Mouse (Mus musculus): Measurements from ENCODE around the gene Fat3. TPM values are rescaled to one million over a fixed set of nuclear protein-coding genes. Genes with fewer than 3 reads are reported as not detected.

The Fat3 gene
- polyA plus RNA-seq, 1 experiment from 2014 or later, result 0.93 TPM

- no peaks in the 10 kb centered on the region for H3K9me3 ChIP-seq (ENCODE audit: control insufficient read depth, low read length)
- 78% methylated on average over 2 of the region's 2 CpGs for WGBS
- DNase-seq (ENCODE audit: low spot score) (no peak), ATAC-seq (ENCODE audit: low FRiP score, low TSS enrichment) (no peak)
- TF ChIP-seq CTCF (IDR thresholded peaks at IDR 0.05; ENCODE audit: low read depth) (no peak), EP300 (optimal IDR thresholded peaks at IDR 0.05) (no peak)
- no peak overlapping the region for H3K4me2 ChIP-seq (replicated peaks; ENCODE audit: low read depth)
- no peaks in the 10 kb centered on the region for H3K27me3 ChIP-seq (ENCODE audit: control insufficient read depth, insufficient read depth, low read length)
- no peaks in the 10 kb centered on the region for H3K36me3 ChIP-seq (ENCODE audit: control insufficient read depth, insufficient read depth, low read length)
- H3K4me1 ChIP-seq (replicated peaks; ENCODE audit: control insufficient read depth, insufficient read depth), result no peaks in the 10 kb centered on the region
- peak overlapping the region; percentile 45; the same call in 1 of the 2 replicates for H3K27ac ChIP-seq (replicated peaks)
- no peak overlapping the region for H3K4me3 ChIP-seq (ENCODE audit: low read depth, low read length)
- no peak overlapping the region for H3K9ac ChIP-seq (ENCODE audit: low read length)
Measured at GRCm38 (mm10) chr9:16305396-16306086, 195.5 kb downstream of the Fat3 start.

GRCm38 (mm10) chr9:16304949-16305348, 196.1 kb downstream of the Fat3 start:
- H3K9me3 ChIP-seq (ENCODE audit: control insufficient read depth, low read length), result no peaks in the 10 kb centered on the region
- no peak overlapping the region for H3K27ac ChIP-seq (replicated peaks)
- no peaks in the 10 kb centered on the region for H3K4me1 ChIP-seq (replicated peaks; ENCODE audit: control insufficient read depth, insufficient read depth)
- TF ChIP-seq CTCF (IDR thresholded peaks at IDR 0.05; ENCODE audit: low read depth), result no peak
- TF ChIP-seq EP300 (optimal IDR thresholded peaks at IDR 0.05), result no peak
- no peak overlapping the region for H3K9ac ChIP-seq (ENCODE audit: low read length)
- DNase-seq (ENCODE audit: low spot score) (no peak), ATAC-seq (ENCODE audit: low FRiP score, low TSS enrichment) (no peak)
- no peak overlapping the region for H3K4me3 ChIP-seq (ENCODE audit: low read depth, low read length)
- no peaks in the 10 kb centered on the region for H3K27me3 ChIP-seq (ENCODE audit: control insufficient read depth, insufficient read depth, low read length)
- no peaks in the 10 kb centered on the region for H3K36me3 ChIP-seq (ENCODE audit: control insufficient read depth, insufficient read depth, low read length)
- WGBS, result 71% methylated on average over 2 of the region's 2 CpGs
- no peak overlapping the region for H3K4me2 ChIP-seq (replicated peaks; ENCODE audit: low read depth)

GRCm38 (mm10) chr9:16302484-16302883, 198.6 kb downstream of the Fat3 start:
- H3K9ac ChIP-seq (ENCODE audit: low read length), result no peak overlapping the region
- no peaks in the 10 kb centered on the region for H3K27me3 ChIP-seq (ENCODE audit: control insufficient read depth, insufficient read depth, low read length)
- 52% methylated on average over 3 of the region's 3 CpGs for WGBS
- no peaks in the 10 kb centered on the region for H3K36me3 ChIP-seq (ENCODE audit: control insufficient read depth, insufficient read depth, low read length)
- no peak for ATAC-seq (ENCODE audit: low FRiP score, low TSS enrichment)
- H3K4me1 ChIP-seq (replicated peaks; ENCODE audit: control insufficient read depth, insufficient read depth), result no peaks in the 10 kb centered on the region
- no peak overlapping the region for H3K4me3 ChIP-seq (ENCODE audit: low read depth, low read length)
- no peaks in the 10 kb centered on the region for H3K9me3 ChIP-seq (ENCODE audit: control insufficient read depth, low read length)
- H3K27ac ChIP-seq (replicated peaks), result no peak overlapping the region
- DNase-seq (ENCODE audit: low spot score), result no peak
- no peak overlapping the region for H3K4me2 ChIP-seq (replicated peaks; ENCODE audit: low read depth)
- TF ChIP-seq CTCF (IDR thresholded peaks at IDR 0.05; ENCODE audit: low read depth), result no peak
- no peak for TF ChIP-seq EP300 (optimal IDR thresholded peaks at IDR 0.05)

- no peak overlapping the region for H3K9ac ChIP-seq (ENCODE audit: low read length)
- no peak overlapping the region for H3K4me2 ChIP-seq (replicated peaks; ENCODE audit: low read depth)
- no peaks in the 10 kb centered on the region for H3K9me3 ChIP-seq (ENCODE audit: control insufficient read depth, low read length)
- H3K4me1 ChIP-seq (replicated peaks; ENCODE audit: control insufficient read depth, insufficient read depth), result no peaks in the 10 kb centered on the region
- H3K27ac ChIP-seq (replicated peaks), result no peak overlapping the region
- DNase-seq (ENCODE audit: low spot score), result no peak
- no peaks in the 10 kb centered on the region for H3K36me3 ChIP-seq (ENCODE audit: control insufficient read depth, insufficient read depth, low read length)
- H3K27me3 ChIP-seq (ENCODE audit: control insufficient read depth, insufficient read depth, low read length), result no peaks in the 10 kb centered on the region
- WGBS, result 60% methylated on average over 3 of the region's 3 CpGs
- TF ChIP-seq CTCF (IDR thresholded peaks at IDR 0.05; ENCODE audit: low read depth), result no peak
- TF ChIP-seq EP300 (optimal IDR thresholded peaks at IDR 0.05), result no peak
- H3K4me3 ChIP-seq (ENCODE audit: low read depth, low read length), result no peak overlapping the region
- no peak for ATAC-seq (ENCODE audit: low FRiP score, low TSS enrichment)
Measured at GRCm38 (mm10) chr9:16297935-16298334, 203.2 kb downstream of the Fat3 start.

GRCm38 (mm10) chr9:16293928-16294806, 206.9 kb downstream of the Fat3 start:
- WGBS, result 77% methylated on average over 6 of the region's 6 CpGs
- TF ChIP-seq CTCF (IDR thresholded peaks at IDR 0.05; ENCODE audit: low read depth) (no peak), EP300 (optimal IDR thresholded peaks at IDR 0.05) (no peak)

GRCm38 (mm10) chr9:16292492-16292891, 208.6 kb downstream of the Fat3 start:
- H3K9ac ChIP-seq (ENCODE audit: low read length), result no peak overlapping the region
- H3K36me3 ChIP-seq (ENCODE audit: control insufficient read depth, insufficient read depth, low read length), result no peaks in the 10 kb centered on the region
- H3K27ac ChIP-seq (replicated peaks), result no peak overlapping the region
- H3K4me2 ChIP-seq (replicated peaks; ENCODE audit: low read depth), result no peak overlapping the region
- H3K4me1 ChIP-seq (replicated peaks; ENCODE audit: control insufficient read depth, insufficient read depth), result no peaks in the 10 kb centered on the region
- ATAC-seq (ENCODE audit: low FRiP score, low TSS enrichment), result no peak
- H3K27me3 ChIP-seq (ENCODE audit: control insufficient read depth, insufficient read depth, low read length), result no peaks in the 10 kb centered on the region
- WGBS, result 47% methylated on average over 2 of the region's 2 CpGs
- no peak for DNase-seq (ENCODE audit: low spot score)
- no peak overlapping the region for H3K4me3 ChIP-seq (ENCODE audit: low read depth, low read length)
- no peaks in the 10 kb centered on the region for H3K9me3 ChIP-seq (ENCODE audit: control insufficient read depth, low read length)
- TF ChIP-seq CTCF (IDR thresholded peaks at IDR 0.05; ENCODE audit: low read depth) (no peak), EP300 (optimal IDR thresholded peaks at IDR 0.05) (no peak)

More at GRCm38 (mm10) chr9:16293928-16294806, 206.9 kb downstream of the Fat3 start:
- DNase-seq (ENCODE audit: low spot score) (no peak), ATAC-seq (ENCODE audit: low FRiP score, low TSS enrichment) (no peak)
- no peaks in the 10 kb centered on the region for H3K4me1 ChIP-seq (replicated peaks; ENCODE audit: control insufficient read depth, insufficient read depth)
- H3K27me3 ChIP-seq (ENCODE audit: control insufficient read depth, insufficient read depth, low read length), result no peaks in the 10 kb centered on the region
- H3K9me3 ChIP-seq (ENCODE audit: control insufficient read depth, low read length), result no peaks in the 10 kb centered on the region
- H3K27ac ChIP-seq (replicated peaks), result no peak overlapping the region
- H3K36me3 ChIP-seq (ENCODE audit: control insufficient read depth, insufficient read depth, low read length), result no peaks in the 10 kb centered on the region
- H3K4me2 ChIP-seq (replicated peaks; ENCODE audit: low read depth), result no peak overlapping the region
- no peak overlapping the region for H3K9ac ChIP-seq (ENCODE audit: low read length)
- no peak overlapping the region for H3K4me3 ChIP-seq (ENCODE audit: low read depth, low read length)
